Mouse (Mus musculus): ENCODE results near the gene Tecpr2.

Gene Tecpr2

DNA sequence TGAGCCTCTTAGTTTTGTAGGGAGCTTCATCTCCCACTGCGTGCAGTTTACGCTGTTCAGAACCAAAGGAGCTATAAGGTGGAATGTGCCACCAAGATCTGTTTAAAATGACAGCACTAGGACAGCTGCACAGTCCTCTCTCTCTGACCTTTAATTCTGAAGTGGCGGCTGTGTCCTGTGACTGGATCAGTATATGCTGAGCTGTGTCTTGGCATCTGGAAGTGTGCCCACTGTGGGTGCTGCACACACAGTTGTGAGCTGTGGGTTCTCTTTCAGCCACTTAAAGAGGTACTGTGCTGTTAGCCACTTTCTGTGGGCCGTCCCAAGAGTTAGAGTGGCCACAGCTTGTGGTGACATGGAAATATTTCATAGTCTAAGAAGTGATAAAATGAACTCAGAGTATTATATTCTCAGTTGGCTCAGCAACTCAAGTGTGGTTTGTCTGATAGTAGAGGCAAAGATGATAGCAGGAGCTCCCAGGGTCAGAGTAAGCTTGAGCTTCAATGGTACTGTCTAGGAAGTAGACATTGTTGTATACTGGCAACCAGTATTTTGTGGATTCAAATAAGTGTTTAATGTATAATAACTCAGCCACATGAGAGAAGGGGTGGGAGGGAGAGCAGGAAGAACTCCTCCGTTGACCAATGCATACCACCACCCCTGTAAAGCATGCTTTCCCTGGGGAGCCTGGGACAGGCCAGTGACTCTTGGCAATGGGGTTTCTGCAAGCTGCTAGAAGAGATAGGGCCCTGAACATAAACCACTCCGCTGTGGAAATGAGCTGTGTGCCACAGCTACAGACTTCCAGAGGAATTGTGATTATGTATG lies 59.2 kb downstream of the Tecpr2 start:
- no peak for DNase-seq (ENCODE audit: low read depth, low spot score)

DNA sequence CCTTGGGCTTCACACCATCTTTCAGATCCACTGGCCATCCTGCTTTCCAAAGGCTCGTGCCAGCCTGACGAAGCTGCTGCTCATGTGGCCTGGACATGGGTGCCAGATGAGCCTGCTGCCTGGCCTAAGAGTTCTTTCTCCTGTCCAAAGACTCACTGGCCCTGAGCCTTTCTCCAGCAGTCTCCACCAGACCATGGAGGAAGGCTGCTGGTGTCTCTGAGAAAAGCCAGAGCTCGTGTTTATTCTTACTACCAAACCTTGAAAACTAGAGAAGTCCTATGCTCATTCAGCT lies 59.8 kb downstream of the Tecpr2 start:
- DNase-seq (ENCODE audit: low read depth, low spot score) = no peak

DNA sequence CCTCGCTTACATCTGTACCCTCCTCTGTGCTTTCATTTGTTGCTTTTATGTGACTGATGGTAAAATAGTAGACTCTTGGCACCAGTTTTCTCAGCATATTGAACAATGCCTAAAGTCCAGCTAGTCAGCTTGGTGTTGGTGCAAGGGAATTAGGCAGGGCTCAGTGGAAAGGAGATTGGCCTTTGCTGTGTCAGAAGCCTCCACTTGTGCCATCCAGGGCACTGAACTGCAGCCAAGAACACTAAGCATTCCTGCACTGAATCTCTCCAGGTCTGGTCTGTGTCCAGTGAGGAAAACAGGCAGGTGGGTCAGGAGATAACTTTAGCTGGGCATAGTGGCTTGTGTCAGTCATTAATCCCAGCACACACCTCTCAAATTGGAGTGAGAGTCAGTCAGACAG lies 60.3 kb downstream of the Tecpr2 start:
- peak; percentile 82 for DNase-seq (ENCODE audit: low read depth, low spot score)

DNA sequence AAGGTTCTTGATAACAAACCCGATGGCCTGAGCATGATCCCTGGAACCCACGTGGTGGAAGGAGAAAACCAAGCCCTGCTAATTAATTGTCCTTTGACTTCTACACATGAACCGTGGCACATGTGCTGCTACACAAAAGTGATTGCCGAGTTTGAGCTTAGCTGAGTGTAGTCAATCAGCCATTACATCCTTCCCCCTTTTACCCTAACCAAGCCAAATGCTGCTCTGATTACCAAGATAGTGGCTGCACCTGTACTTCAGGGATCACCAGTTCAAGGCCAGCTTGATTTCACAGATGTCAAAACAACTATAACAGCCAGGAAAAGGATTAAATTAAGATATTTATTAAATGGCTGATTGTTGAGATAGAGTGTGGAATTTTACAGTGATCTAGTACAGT lies 61.1 kb downstream of the Tecpr2 start:
- no peak for DNase-seq (ENCODE audit: low read depth, low spot score)

DNA sequence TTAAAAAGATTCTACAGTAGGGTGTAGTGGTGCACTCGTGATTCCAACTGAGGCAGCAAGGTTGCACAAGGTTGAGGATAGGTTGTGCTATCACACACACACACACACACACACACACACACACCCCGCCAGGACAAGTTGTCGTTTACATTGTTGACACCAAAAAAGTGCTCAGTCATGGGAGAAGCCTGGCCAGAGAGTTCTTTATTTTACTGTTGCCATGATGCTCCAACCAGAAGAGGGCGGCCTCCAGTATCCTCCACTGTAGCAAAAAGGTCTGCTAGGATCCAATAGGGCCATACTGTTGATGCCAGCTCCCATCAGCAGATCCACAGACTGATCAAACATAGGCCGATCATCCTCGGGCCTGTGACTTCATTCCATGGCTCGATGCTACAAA lies 62.2 kb downstream of the Tecpr2 start:
- DNase-seq (ENCODE audit: low read depth, low spot score) = no peak

DNA sequence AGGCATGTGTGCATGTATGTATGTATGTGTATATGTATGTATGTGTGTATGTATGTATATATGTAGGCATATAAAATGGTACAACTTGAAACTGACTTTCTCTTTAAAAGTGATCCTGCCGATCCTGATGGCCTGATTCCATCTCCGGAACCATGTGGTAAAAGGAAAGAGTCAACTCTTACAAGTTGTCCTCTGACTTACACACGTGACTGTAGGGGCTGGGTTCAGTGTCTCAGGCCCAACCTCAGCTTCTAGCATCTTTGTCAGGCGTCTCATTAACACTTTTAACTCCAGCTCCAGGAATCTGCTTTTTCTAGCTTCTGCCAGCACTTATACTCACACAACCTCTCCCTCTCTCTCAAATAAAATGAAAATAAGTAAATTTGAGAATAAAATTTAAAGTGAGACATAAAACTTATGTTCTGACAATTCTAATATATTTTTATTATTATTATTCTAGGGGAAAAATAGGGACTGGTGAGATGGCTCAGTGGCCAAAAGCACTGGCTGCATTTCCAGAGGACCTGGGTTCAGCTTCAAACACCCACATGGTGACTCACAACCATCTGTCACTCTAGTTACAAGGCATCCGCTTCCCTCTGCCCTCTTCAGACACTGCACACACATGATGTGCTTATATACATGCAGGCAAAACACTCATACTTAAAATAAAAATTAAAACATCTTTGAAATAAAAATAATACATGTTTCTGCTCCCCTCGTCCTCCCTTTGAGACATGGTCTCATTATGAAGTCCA lies 63.7 kb downstream of the Tecpr2 start:
- DNase-seq (ENCODE audit: low read depth, low spot score) = peak; percentile 94

DNA sequence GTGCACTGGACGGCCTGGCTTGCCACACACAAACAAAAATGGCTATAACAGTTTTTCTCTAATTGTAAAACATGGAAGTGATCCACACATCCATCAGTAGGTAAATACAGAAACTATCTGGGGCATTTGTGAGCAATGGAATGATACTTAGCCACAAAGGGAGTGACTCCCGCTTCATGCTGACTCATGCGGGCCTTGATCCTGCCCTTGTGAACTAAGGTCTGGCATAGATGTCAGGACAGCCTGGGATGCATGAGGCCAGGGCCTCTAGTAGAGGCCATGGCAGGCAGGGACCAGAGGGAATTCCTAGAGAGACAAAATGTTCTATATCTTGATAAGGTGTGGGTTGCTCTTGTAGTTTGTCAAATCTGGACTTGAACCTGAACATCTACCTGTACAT lies 64.4 kb downstream of the Tecpr2 start:
- no peak for DNase-seq (ENCODE audit: low read depth, low spot score)

DNA sequence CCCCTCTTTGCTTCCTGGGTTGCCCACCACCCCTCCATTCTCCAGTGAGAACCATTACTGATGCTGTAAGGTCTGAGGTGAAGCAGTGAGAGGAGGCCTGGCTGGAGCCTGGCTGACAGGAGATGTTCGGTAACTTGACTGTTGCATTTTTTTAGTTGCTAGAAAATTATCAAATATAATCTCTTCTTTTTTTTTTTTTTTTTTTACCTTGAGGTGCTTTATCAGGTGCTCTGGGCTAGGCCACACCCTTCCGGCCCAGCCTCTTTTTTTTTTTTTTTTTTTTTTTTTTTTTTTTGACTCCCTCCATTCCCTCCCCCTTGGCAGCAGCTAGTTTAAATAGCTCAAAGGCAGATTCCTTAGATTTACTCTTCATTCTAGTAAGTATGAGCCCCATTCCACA lies 64.8 kb downstream of the Tecpr2 start:
- no peak for DNase-seq (ENCODE audit: low read depth, low spot score)

DNA sequence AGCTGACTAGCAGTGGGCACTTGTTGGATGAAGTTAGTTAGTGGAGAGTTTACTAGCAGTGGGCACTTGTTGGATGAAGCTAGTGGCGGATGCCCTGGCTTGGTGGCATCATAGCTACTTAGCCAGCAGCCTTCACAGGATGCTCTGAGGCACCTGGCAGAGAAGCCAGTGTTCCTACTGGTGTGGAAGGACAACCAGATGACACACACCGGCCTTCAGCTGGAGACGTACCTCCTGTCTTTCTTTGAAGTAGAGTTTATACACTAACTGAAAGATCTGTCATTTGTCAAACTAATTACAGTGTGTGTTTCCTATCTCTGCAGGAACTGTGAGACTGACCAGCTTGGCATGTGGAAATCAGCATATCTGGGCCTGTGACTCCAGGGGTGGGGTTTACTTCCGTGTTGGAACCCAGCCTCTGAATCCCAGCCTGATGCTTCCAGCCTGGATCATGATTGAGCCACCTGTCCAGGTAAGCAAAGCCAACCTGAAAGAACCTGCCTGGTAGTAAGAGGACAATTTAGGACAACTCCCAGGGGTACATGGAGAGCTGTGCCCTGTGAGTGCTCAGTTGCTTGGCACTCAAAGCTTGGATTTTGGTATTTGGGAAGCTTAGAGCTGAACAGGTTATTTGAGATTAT lies 65.4 kb downstream of the Tecpr2 start:
- peak; percentile 87 for DNase-seq (ENCODE audit: low read depth, low spot score)

DNA sequence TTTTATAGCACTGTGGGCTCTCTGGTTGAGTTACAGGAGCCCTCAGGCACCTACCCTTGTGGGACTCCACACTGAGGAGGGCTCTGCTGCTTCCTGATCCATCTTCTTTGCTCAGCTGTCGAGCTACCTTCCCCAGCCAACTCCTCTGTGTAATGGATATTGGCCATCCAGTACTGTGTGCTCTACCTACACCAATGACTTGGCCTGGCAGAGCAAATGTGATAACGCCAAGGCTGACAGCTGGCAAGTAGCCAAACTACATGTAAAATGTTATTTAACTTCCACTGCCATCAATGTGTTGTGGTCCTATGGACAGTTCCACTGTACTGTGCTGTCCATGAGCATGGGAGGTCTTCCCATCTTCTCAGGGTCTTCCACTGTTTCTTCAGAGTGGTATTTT lies 72.9 kb downstream of the Tecpr2 start:
- DNase-seq (ENCODE audit: low read depth, low spot score) = no peak

DNA sequence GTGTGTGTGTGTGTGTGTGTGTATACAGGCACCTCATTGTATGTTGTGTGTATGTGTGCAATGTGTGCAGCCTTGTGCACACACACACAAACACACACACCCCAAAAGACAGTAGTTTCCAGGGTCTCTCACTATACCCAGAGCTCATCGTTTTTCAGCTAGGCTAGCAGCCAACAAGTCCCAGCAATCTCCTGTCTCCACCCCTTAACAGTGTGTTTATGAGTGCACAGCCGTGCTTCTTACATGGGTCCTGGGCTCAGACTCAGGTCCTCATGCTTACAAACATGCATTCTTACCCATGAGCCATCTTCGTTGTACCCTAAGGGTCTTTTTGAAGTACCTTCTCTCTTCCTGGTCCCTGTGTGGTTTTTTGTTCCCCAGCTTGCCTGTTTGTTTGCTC lies 76.4 kb downstream of the Tecpr2 start:
- no peak for DNase-seq (ENCODE audit: low read depth, low spot score)

DNA sequence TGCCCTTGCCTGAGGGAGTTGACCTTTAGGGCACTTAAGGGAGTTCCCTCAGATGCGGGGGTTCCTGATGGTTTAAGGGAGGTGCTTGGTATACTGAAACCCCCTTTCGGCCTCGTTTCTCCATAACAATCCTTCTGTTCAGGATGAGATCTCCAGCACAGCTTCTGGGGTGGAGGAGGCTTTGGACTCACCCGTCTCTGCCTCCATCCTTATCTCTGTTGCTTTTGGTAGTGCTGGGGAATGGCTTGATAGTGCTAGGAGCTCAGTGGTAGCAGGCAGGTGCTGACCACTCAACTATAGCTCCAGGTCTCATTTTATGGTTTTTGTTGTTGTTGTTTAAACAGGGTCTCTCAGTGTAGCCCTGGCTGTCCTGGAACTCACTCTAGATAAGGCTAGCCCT lies 77.0 kb downstream of the Tecpr2 start:
- no peak for DNase-seq (ENCODE audit: low read depth, low spot score)

DNA sequence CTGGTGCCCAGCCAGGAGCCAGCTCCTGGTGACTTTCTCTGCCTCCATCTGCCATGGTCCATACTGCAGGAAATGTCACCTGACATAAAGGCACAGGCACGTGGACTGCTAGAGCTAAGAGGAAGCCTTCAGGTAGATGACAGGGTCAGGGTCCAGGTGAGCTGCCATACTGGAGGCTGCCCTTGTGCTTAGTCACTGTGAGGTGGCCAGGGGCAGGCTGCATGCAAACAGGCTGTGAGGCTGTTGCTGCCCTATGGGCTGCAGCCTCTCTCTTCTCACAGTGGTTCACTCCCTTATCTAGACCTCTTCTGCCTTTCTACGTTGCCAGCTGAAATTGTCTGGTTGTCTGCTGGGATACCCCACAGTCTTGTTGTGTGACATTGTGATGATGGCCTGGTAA lies 78.1 kb downstream of the Tecpr2 start:
- no peak for DNase-seq (ENCODE audit: low read depth, low spot score)

DNA sequence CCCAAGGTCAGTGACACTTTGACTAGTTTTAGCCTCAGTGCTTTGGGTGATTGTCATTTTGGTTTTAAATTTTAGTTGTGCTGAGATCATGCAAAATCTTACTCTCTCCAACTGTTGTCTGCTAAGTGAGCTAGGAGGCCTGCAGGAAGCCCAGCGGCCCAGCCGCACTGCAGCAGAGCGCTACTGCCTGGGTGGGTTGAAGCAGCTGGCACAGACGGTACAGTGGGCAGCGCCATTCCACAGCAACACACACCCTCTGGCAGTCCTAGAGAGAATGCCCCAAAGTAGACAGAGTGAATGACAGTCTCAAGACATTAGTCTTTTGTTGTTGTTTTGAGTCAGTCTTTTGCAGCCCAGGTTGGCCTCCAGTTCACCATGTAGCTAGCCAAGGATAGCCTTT lies 81.3 kb downstream of the Tecpr2 start:
- peak; percentile 52 for DNase-seq (ENCODE audit: low read depth, low spot score)

DNA sequence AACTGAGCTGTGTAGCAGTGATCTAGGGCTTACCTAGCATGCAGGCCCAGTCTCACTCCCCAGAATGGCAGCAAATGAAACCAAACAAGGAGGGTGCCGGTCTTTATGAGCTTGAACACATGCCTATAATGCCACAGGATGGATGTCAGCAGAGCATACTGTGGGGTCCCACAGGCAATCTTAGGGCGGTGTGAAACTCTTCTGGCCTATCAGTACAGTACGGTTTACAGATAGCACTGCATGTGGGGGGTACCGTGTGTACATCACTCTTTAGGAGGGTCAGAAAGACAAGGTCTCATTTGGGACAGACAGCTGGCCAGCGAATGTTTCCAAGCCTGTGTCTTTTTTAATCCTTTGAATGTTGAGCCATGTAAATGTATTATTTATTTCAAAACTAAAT lies 82.9 kb downstream of the Tecpr2 start:
- DNase-seq (ENCODE audit: low read depth, low spot score) = no peak

DNA sequence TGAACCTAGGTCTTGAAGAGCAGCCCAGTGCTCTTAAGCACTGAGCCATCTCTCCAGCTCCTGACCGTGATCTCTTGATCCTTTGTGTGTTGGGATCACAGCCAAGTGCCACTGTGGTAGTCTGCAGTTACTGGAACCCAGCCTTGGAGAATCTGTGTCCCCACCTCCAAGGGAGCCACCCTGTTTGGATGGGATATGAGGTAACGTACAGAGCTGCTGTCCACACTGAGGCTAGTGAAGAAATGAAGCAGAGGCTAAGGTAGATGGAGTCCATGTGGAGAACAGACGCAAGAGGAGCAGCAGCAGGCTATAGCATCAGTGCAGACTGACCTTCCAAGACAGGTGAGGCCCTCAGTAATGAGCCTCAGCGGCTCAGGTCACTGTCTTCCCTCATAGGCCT lies 84.8 kb downstream of the Tecpr2 start:
- no peak for DNase-seq (ENCODE audit: low read depth, low spot score)

DNA sequence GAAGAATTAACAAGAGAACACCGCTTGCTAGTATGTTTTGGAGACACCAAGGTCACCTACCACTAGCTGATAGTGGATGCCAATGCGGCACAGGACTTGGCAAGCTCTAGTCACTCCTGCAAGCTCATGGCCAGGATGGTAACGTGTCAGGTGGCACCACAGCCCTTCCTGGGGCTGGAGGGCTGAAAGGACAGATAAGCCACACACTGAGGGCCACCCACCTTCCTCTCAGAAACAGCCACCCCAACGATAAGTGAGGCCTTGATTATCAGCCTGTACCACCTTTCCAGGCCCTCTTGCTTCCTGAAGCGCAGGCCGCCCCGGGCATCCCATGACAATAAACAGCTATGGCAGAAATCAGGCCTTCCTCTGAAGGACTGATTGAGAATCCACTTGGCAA lies 85.2 kb downstream of the Tecpr2 start:
- peak; percentile 68 for DNase-seq (ENCODE audit: low read depth, low spot score)

DNA sequence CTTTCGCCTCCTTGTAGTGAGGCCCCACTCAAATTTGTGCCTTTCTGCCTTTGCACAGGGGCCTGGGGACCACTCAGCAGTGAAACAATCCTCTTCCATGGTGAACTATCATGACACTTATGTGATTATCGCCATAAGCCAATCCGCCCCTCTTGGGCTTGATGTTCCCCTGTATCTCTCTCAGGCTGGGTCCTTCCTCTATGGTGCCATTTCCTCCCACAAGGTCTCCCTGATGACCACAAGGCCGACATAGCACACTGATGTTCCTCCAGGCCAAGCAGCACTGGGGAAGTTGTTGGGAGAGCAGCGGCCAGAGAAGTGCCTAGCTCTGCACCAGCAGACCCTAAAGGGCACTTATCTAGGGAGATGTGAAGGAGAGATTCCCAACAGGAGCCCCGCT lies 85.7 kb downstream of the Tecpr2 start:
- no peak for DNase-seq (ENCODE audit: low read depth, low spot score)

DNA sequence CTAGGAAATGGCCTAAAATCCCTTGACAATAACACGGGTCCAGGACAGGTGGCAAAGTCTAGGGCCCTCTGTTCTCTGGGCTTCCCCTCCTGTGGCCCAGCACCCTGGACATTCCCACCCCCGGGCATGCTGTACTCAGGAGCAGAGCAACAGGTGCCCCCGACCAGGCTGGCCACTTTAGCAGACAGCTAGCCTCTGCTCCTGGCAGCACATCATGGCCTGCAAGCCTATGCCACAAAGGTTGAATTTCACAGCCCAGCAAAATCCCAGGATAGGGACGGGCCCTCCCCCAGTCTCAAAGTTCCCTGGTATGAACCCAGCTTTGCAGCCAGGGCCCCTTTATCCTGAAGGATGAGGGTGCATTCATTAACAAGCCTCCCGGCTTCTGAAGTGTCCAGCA lies 86.3 kb downstream of the Tecpr2 start:
- DNase-seq (ENCODE audit: low read depth, low spot score) = no peak

DNA sequence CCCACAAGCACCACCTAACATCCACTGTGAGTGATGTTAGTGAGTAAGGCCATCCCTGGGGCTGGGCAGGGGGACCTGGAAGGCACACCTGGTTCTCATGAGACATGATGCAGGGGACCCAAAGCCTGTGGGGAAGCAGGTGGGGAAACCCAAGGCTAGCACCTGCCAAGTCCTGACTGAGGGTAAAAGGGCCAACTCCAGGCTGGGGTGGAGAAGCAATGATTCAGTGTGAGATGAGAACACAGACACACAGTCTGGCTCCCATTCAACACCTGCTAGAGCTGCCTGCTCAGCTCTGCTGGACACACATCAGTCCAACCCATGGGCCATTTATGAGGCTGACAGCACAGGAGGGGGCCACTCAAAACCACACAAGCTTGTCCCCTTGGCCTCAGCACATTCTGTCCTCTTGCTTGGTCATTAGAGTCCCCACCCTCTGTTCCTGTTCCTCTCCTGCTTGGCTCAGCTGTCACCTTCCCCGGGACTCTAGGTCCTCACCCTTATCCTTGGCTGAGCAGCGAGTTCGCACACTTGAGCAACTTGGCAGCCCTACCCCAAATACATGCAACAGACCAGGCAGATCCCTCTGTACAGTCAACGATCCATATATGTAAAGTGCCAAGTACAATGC lies 86.9 kb downstream of the Tecpr2 start:
- DNase-seq (ENCODE audit: low read depth, low spot score) = no peak

DNA sequence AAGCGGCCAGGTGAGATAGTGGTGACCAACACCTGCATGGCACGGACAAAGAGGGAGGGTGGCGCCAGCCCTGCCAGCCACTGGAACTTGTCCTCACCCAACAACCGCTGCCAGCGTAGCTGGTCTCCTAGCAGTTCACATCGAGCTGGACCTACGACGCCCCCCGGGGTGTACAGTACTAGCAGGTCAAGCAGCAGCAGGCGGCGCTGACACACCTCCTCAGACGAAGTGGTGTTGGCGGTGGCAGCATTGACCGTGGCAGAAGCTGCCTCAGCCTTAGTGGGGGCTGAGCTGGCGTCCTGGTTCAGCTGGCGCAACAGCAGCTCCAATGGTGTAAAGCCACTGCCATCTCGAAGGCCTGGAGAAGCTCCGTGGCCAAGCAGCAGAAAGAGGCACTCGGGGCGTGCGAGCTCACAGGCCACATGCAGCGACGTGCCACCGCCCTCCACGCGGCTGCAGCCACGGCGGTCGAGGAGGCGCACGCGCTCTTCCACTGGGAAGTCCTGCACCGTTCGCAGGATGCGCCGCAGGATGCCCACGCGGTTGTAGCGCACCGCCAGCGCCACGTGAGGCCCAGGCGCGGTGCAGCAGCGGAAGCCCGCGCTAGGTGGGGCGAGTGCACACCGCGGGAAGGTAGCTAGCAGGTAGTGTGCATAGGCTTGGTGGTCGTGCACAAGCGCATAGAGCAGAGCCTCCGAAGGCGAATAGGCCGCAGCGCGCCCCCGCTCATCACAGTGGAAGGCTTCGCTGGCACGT lies 87.7 kb downstream of the Tecpr2 start:
- no peak for DNase-seq (ENCODE audit: low read depth, low spot score)

DNA sequence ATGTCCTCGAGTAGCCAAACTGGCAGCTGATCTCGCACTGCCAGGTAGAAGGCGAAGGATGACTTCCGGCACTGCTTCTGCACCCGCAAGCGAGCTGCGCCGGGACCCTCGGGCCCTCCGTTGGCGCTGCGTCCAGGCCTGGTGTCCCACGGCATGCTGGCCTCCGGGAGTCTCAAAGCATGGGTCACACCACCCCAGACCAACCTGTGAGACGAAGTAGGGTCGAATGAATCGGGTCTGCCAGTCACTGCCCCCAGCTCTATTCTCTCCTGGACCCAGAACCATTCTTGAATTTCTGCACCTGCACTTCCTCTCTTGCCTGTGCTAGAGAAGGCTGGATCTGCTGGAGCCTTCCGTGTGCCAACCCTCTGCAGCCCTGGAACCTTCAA lies 88.3 kb downstream of the Tecpr2 start:
- no peak for DNase-seq (ENCODE audit: low read depth, low spot score)

All from brain, adult 2 months (tissue).